Mouse (Mus musculus): ENCODE measurements around the gene Zbp1. TPM values are rescaled to one million over a fixed set of nuclear protein-coding genes. Genes with fewer than 3 reads are reported as not detected.

The Zbp1 gene
- polyA plus RNA-seq, 1 experiment from 2014 or later = not detected

DNA sequence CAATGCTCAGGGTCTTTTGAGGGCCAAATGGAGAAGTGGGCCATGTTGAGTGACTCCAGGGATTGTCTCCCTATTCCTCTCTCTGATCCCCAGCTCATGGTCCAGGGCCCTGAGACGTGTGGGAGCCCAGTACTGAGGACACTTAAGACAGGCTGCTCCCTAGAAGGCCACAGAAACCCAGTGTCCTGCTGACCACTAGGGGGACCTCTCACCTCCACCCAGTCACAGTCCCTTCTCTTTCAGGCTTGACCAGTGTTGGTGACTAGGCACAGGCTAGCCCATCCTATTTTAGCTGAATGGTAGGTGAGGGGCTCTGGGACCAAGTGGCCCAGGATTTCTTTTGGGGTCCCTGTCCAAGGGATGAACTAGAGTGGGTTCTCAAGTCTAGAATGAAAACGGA, 48.0 kb downstream of the Zbp1 start:
- Histone ChIP-seq H3K27me3 (ENCODE audit: control insufficient read depth, insufficient read depth, low read length) (peaks cover 7% of the 10 kb centered on the region; the same call in 1 of the 2 replicates), H3K4me3 (ENCODE audit: control insufficient read depth in 1 of 2, insufficient read depth in 1 of 2, low read depth in 1 of 2, low read length in 2 of 2) (no peak overlapping the region), H3K9ac (ENCODE audit: low read length) (no peak overlapping the region), H3K4me2 (ENCODE audit: low read length) (no peak overlapping the region), H3K4me1 (ENCODE audit: control insufficient read depth in 2 of 2, insufficient read depth in 2 of 2, low read length in 2 of 2) (peaks cover 23 to 25% of the 10 kb centered on the region in 2 experiments), H3K36me3 (ENCODE audit: control insufficient read depth, insufficient read depth, low read length) (no peaks in the 10 kb centered on the region), H3K27ac (replicated peaks in 1 of 2; ENCODE audit: control insufficient read depth in 1 of 2, insufficient read depth in 1 of 2, low read depth in 2 of 2, low read length in 2 of 2) (no peak overlapping the region), H3K9me3 (ENCODE audit: control insufficient read depth, low read length) (peaks cover 3% of the 10 kb centered on the region; the same call in 1 of the 2 replicates)
- ATAC-seq (ENCODE audit: insufficient number of reproducible peaks, insufficient read depth, low FRiP score, low read depth) = no peak
- WGBS = 58% methylated on average over 2 of the region's 2 CpGs

- Histone ChIP-seq H3K4me2 (ENCODE audit: low read length) (no peak overlapping the region), H3K36me3 (ENCODE audit: control insufficient read depth, insufficient read depth, low read length) (no peaks in the 10 kb centered on the region), H3K4me3 (ENCODE audit: control insufficient read depth in 1 of 2, insufficient read depth in 1 of 2, low read depth in 1 of 2, low read length in 2 of 2) (no peak overlapping the region), H3K9ac (ENCODE audit: low read length) (no peak overlapping the region), H3K27ac (replicated peaks in 1 of 2; ENCODE audit: control insufficient read depth in 1 of 2, insufficient read depth in 1 of 2, low read depth in 2 of 2, low read length in 2 of 2) (no peak overlapping the region), H3K27me3 (ENCODE audit: control insufficient read depth, insufficient read depth, low read length) (peaks cover 7% of the 10 kb centered on the region; the same call in 1 of the 2 replicates), H3K4me1 (ENCODE audit: control insufficient read depth in 2 of 2, insufficient read depth in 2 of 2, low read length in 2 of 2) (peaks cover 23 to 25% of the 10 kb centered on the region in 2 experiments), H3K9me3 (ENCODE audit: control insufficient read depth, low read length) (no peaks in the 10 kb centered on the region)
- ATAC-seq (ENCODE audit: insufficient number of reproducible peaks, insufficient read depth, low FRiP score, low read depth) = no peak
- WGBS = 66% methylated on average over 2 of the region's 2 CpGs
Observed at GRCm38 (mm10) chr2:173170081-173170480, 48.6 kb downstream of the Zbp1 start.

DNA sequence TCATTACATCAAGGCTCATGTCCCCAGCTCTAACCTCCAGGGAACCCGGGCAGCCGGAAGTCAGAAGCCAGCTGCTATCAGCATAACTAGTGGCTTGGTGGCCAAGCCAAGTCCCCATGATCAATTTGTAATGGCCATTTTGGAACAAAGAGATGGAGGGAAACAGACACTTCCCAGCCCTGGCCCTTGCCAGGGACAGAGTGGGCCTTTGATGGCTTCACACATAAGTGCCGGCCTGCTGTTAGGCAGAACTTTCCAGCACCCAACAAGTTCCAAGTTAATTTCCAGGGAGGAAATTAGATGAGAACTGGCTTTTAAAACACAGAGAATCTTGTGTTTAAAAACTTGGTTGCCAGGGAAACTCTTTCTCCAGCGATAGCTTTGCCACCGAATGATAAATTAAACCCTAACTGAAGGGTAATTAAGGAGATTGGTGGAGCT, 50.3 kb downstream of the Zbp1 start:
- H3K36me3 ChIP-seq (ENCODE audit: control insufficient read depth, insufficient read depth, low read length) = no peaks in the 10 kb centered on the region
- no peak for ATAC-seq (ENCODE audit: insufficient number of reproducible peaks, insufficient read depth, low FRiP score, low read depth)
- no peak overlapping the region for H3K27ac ChIP-seq (replicated peaks in 1 of 2; ENCODE audit: control insufficient read depth in 1 of 2, insufficient read depth in 1 of 2, low read depth in 2 of 2, low read length in 2 of 2)
- H3K9ac ChIP-seq (ENCODE audit: low read length) = no peak overlapping the region
- H3K4me1 ChIP-seq (ENCODE audit: control insufficient read depth in 2 of 2, insufficient read depth in 2 of 2, low read length in 2 of 2) = peaks cover 14 to 17% of the 10 kb centered on the region in 2 experiments
- no peak overlapping the region for H3K4me3 ChIP-seq (ENCODE audit: control insufficient read depth in 1 of 2, insufficient read depth in 1 of 2, low read depth in 1 of 2, low read length in 2 of 2)
- WGBS = 72% methylated on average over 5 of the region's 5 CpGs
- peaks cover 7% of the 10 kb centered on the region; the same call in 1 of the 2 replicates for H3K27me3 ChIP-seq (ENCODE audit: control insufficient read depth, insufficient read depth, low read length)
- H3K9me3 ChIP-seq (ENCODE audit: control insufficient read depth, low read length) = no peaks in the 10 kb centered on the region
- H3K4me2 ChIP-seq (ENCODE audit: low read length) = no peak overlapping the region

- no peaks in the 10 kb centered on the region for H3K9me3 ChIP-seq (ENCODE audit: control insufficient read depth, low read length)
- H3K4me3 ChIP-seq (ENCODE audit: control insufficient read depth in 1 of 2, insufficient read depth in 1 of 2, low read depth in 1 of 2, low read length in 2 of 2) = no peak overlapping the region
- WGBS = 81% methylated on average over 10 of the region's 10 CpGs
Observed at GRCm38 (mm10) chr2:173165357-173165756, 53.4 kb downstream of the Zbp1 start.

GRCm38 (mm10) chr2:173164946-173165345, 53.8 kb downstream of the Zbp1 start:
- H3K27me3 ChIP-seq (ENCODE audit: control insufficient read depth, insufficient read depth, low read length) = no peaks in the 10 kb centered on the region
- H3K4me2 ChIP-seq (ENCODE audit: low read length) = no peak overlapping the region
- H3K9me3 ChIP-seq (ENCODE audit: control insufficient read depth, low read length) = no peaks in the 10 kb centered on the region
- no peak overlapping the region for H3K9ac ChIP-seq (ENCODE audit: low read length)
- H3K36me3 ChIP-seq (ENCODE audit: control insufficient read depth, insufficient read depth, low read length) = no peaks in the 10 kb centered on the region
- no peak overlapping the region for H3K27ac ChIP-seq (replicated peaks in 1 of 2; ENCODE audit: control insufficient read depth in 1 of 2, insufficient read depth in 1 of 2, low read depth in 2 of 2, low read length in 2 of 2)
- no peak for ATAC-seq (ENCODE audit: insufficient number of reproducible peaks, insufficient read depth, low FRiP score, low read depth)
- WGBS = 78% methylated on average over 10 of the region's 10 CpGs
- H3K4me3 ChIP-seq (ENCODE audit: control insufficient read depth in 1 of 2, insufficient read depth in 1 of 2, low read depth in 1 of 2, low read length in 2 of 2) = no peak overlapping the region
- no peaks in the 10 kb centered on the region for H3K4me1 ChIP-seq (ENCODE audit: control insufficient read depth in 2 of 2, insufficient read depth in 2 of 2, low read length in 2 of 2)

More at GRCm38 (mm10) chr2:173165357-173165756, 53.4 kb downstream of the Zbp1 start:
- Histone ChIP-seq H3K36me3 (ENCODE audit: control insufficient read depth, insufficient read depth, low read length) (no peaks in the 10 kb centered on the region), H3K4me1 (ENCODE audit: control insufficient read depth in 2 of 2, insufficient read depth in 2 of 2, low read length in 2 of 2) (no peaks in the 10 kb centered on the region), H3K4me2 (ENCODE audit: low read length) (no peak overlapping the region), H3K9ac (ENCODE audit: low read length) (no peak overlapping the region), H3K27me3 (ENCODE audit: control insufficient read depth, insufficient read depth, low read length) (0 out of 2 replicates have a peak, but pooled peaks cover 2% of the 10 kb centered on the region), H3K27ac (replicated peaks in 1 of 2; ENCODE audit: control insufficient read depth in 1 of 2, insufficient read depth in 1 of 2, low read depth in 2 of 2, low read length in 2 of 2) (no peak overlapping the region)
- ATAC-seq (ENCODE audit: insufficient number of reproducible peaks, insufficient read depth, low FRiP score, low read depth) = no peak

- Histone ChIP-seq H3K4me1 (ENCODE audit: control insufficient read depth in 2 of 2, insufficient read depth in 2 of 2, low read length in 2 of 2) (peaks cover 0 to 3% of the 10 kb centered on the region in 2 experiments; a peak in 1 of 4 replicates), H3K4me2 (ENCODE audit: low read length) (no peak overlapping the region), H3K4me3 (ENCODE audit: control insufficient read depth in 1 of 2, insufficient read depth in 1 of 2, low read depth in 1 of 2, low read length in 2 of 2) (no peak overlapping the region), H3K9me3 (ENCODE audit: control insufficient read depth, low read length) (no peaks in the 10 kb centered on the region), H3K27ac (replicated peaks in 1 of 2; ENCODE audit: control insufficient read depth in 1 of 2, insufficient read depth in 1 of 2, low read depth in 2 of 2, low read length in 2 of 2) (no peak overlapping the region), H3K36me3 (ENCODE audit: control insufficient read depth, insufficient read depth, low read length) (no peaks in the 10 kb centered on the region), H3K27me3 (ENCODE audit: control insufficient read depth, insufficient read depth, low read length) (no peaks in the 10 kb centered on the region), H3K9ac (ENCODE audit: low read length) (no peak overlapping the region)
- WGBS = 48% methylated on average over 2 of the region's 2 CpGs
- no peak for ATAC-seq (ENCODE audit: insufficient number of reproducible peaks, insufficient read depth, low FRiP score, low read depth)
Observed at GRCm38 (mm10) chr2:173164358-173164757, 54.4 kb downstream of the Zbp1 start.

- Histone ChIP-seq H3K4me2 (ENCODE audit: low read length) (no peak overlapping the region), H3K9ac (ENCODE audit: low read length) (no peak overlapping the region), H3K9me3 (ENCODE audit: control insufficient read depth, low read length) (no peaks in the 10 kb centered on the region), H3K27ac (replicated peaks in 1 of 2; ENCODE audit: control insufficient read depth in 1 of 2, insufficient read depth in 1 of 2, low read depth in 2 of 2, low read length in 2 of 2) (no peak overlapping the region), H3K36me3 (ENCODE audit: control insufficient read depth, insufficient read depth, low read length) (no peaks in the 10 kb centered on the region), H3K4me1 (ENCODE audit: control insufficient read depth in 2 of 2, insufficient read depth in 2 of 2, low read length in 2 of 2) (peaks cover 0 to 4% of the 10 kb centered on the region in 2 experiments; a peak in 1 of 4 replicates), H3K4me3 (ENCODE audit: control insufficient read depth in 1 of 2, insufficient read depth in 1 of 2, low read depth in 1 of 2, low read length in 2 of 2) (no peak overlapping the region), H3K27me3 (ENCODE audit: control insufficient read depth, insufficient read depth, low read length) (no peaks in the 10 kb centered on the region)
- WGBS = 82% methylated on average over 8 of the region's 8 CpGs
- no peak for ATAC-seq (ENCODE audit: insufficient number of reproducible peaks, insufficient read depth, low FRiP score, low read depth)
Observed at GRCm38 (mm10) chr2:173163380-173163779, 55.3 kb downstream of the Zbp1 start.

All from heart, embryonic 14.5 days (tissue).